Mouse (Mus musculus): ENCODE measurements at regions not wholly inside any gene's neighbourhood (a gene's known extent, or its start where the extent isn't known, plus 50 kb on each side); places are given as distances from the start of the nearest gene placed in this dataset.

- TF ChIP-seq FLI1 (IDR thresholded peaks at IDR 0.05; ENCODE audit: low read length) (no peak), GATA1 (IDR thresholded peaks at IDR 0.05; ENCODE audit: borderline replicate concordance, low read length) (no peak)
- Histone ChIP-seq H3K4me1 (no peaks in the 10 kb centered on the region), H3K27me3 (replicated peaks) (no peaks in the 10 kb centered on the region), H3K4me3 (replicated peaks) (no peak overlapping the region), H3K9me3 (peaks cover 14% of the 10 kb centered on the region), H3K36me3 (replicated peaks; ENCODE audit: low read length) (no peaks in the 10 kb centered on the region)
These were observed 877.4 kb downstream of the Epha4 start for GRCm38 (mm10) chr1:76637268-76638009.

DNA sequence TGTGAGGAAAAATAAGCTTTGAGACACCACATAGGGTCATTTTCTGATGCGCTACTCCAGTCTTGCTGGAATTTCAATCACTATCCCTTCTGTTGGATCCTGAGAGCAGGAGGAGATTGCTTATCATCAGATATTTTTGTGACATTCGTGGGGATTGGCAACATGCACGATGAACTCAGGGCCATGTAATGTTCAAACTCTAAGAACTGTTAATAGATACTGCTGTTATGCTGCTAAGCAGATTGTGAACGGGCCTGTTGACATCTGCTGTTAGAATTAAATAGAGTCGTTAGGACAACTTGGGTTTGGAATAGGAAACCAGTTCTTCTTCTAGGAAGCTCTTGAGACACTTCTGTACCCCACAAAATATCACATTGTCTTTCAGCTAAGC, 876.9 kb downstream of the Epha4 start:
- TF ChIP-seq GATA1 (IDR thresholded peaks at IDR 0.05; ENCODE audit: borderline replicate concordance, low read length) (no peak), FLI1 (IDR thresholded peaks at IDR 0.05; ENCODE audit: low read length) (no peak)
- Histone ChIP-seq H3K9me3 (peaks cover 19% of the 10 kb centered on the region), H3K4me1 (no peaks in the 10 kb centered on the region), H3K27me3 (replicated peaks) (no peaks in the 10 kb centered on the region), H3K4me3 (replicated peaks) (no peak overlapping the region), H3K36me3 (replicated peaks; ENCODE audit: low read length) (no peaks in the 10 kb centered on the region)

- H3K4me3 ChIP-seq (replicated peaks): no peak overlapping the region
- H3K27me3 ChIP-seq (replicated peaks): no peaks in the 10 kb centered on the region
- no peaks in the 10 kb centered on the region for H3K4me1 ChIP-seq
- TF ChIP-seq FLI1 (IDR thresholded peaks at IDR 0.05; ENCODE audit: low read length): no peak
- no peak for TF ChIP-seq GATA1 (IDR thresholded peaks at IDR 0.05; ENCODE audit: borderline replicate concordance, low read length)
- H3K9me3 ChIP-seq: peaks cover 16% of the 10 kb centered on the region
- H3K36me3 ChIP-seq (replicated peaks; ENCODE audit: low read length): no peaks in the 10 kb centered on the region
These were observed 873.6 kb downstream of the Epha4 start for GRCm38 (mm10) chr1:76641181-76641711.

DNA sequence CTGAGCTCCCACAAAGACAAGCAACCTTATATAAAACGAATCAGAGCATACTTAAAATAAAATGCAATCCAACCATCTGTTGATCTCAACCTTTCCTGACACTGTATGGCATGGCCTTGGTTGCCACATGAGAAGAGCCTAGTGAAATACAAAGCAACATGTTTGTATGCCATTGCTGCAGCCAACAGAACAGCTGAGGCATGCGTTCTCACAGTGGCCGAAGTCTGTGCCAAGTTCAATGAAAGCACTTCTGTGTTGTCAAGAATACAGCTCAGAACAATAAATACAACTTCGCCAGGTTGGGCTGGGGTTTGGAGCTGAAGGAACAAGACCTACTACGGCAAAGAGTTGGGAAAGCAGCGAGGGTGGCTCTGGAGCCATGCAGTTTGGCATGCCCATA, 872.2 kb downstream of the Epha4 start:
- no peaks in the 10 kb centered on the region for H3K36me3 ChIP-seq (replicated peaks; ENCODE audit: low read length)
- no peaks in the 10 kb centered on the region for H3K4me1 ChIP-seq
- no peak overlapping the region for H3K4me3 ChIP-seq (replicated peaks)
- no peak for TF ChIP-seq FLI1 (IDR thresholded peaks at IDR 0.05; ENCODE audit: low read length)
- H3K27me3 ChIP-seq (replicated peaks): no peaks in the 10 kb centered on the region
- peaks cover 11% of the 10 kb centered on the region; the same call in 1 of the 2 replicates for H3K9me3 ChIP-seq

- Histone ChIP-seq H3K36me3 (replicated peaks; ENCODE audit: low read length) (no peaks in the 10 kb centered on the region), H3K4me1 (no peaks in the 10 kb centered on the region), H3K27me3 (replicated peaks) (no peaks in the 10 kb centered on the region), H3K4me3 (replicated peaks) (no peak overlapping the region), H3K9me3 (0 out of 2 replicates have a peak, but pooled peaks cover 5% of the 10 kb centered on the region)
- TF ChIP-seq GATA1 (IDR thresholded peaks at IDR 0.05; ENCODE audit: borderline replicate concordance, low read length) (no peak), FLI1 (IDR thresholded peaks at IDR 0.05; ENCODE audit: low read length) (no peak)
These were observed 870.0 kb downstream of the Epha4 start for GRCm38 (mm10) chr1:76644895-76645294.

GRCm38 (mm10) chr1:76654826-76655225, 860.1 kb downstream of the Epha4 start:
- Histone ChIP-seq H3K27me3 (replicated peaks) (no peaks in the 10 kb centered on the region), H3K36me3 (replicated peaks; ENCODE audit: low read length) (no peaks in the 10 kb centered on the region), H3K4me1 (no peaks in the 10 kb centered on the region), H3K4me3 (replicated peaks) (no peak overlapping the region), H3K9me3 (peaks cover 5% of the 10 kb centered on the region; the same call in 1 of the 2 replicates)
- TF ChIP-seq GATA1 (IDR thresholded peaks at IDR 0.05; ENCODE audit: borderline replicate concordance, low read length): no peak
- no peak for TF ChIP-seq FLI1 (IDR thresholded peaks at IDR 0.05; ENCODE audit: low read length)

GRCm38 (mm10) chr1:76658228-76658627, 856.7 kb downstream of the Epha4 start:
- Histone ChIP-seq H3K27me3 (replicated peaks) (no peaks in the 10 kb centered on the region), H3K36me3 (replicated peaks; ENCODE audit: low read length) (no peaks in the 10 kb centered on the region), H3K4me1 (no peaks in the 10 kb centered on the region), H3K4me3 (replicated peaks) (no peak overlapping the region), H3K9me3 (peaks cover 4% of the 10 kb centered on the region; the same call in 1 of the 2 replicates)
- TF ChIP-seq GATA1 (IDR thresholded peaks at IDR 0.05; ENCODE audit: borderline replicate concordance, low read length): no peak

GRCm38 (mm10) chr1:76660146-76660545, 854.7 kb downstream of the Epha4 start:
- Histone ChIP-seq H3K36me3 (replicated peaks; ENCODE audit: low read length) (no peaks in the 10 kb centered on the region), H3K4me1 (no peaks in the 10 kb centered on the region), H3K27me3 (replicated peaks) (no peaks in the 10 kb centered on the region), H3K9me3 (peaks cover 4% of the 10 kb centered on the region; the same call in 1 of the 2 replicates), H3K4me3 (replicated peaks) (no peak overlapping the region)
- TF ChIP-seq GATA1 (IDR thresholded peaks at IDR 0.05; ENCODE audit: borderline replicate concordance, low read length) (no peak), FLI1 (IDR thresholded peaks at IDR 0.05; ENCODE audit: low read length) (no peak)

GRCm38 (mm10) chr1:76664381-76664780, 850.5 kb downstream of the Epha4 start:
- no peak overlapping the region for H3K4me3 ChIP-seq (replicated peaks)

GRCm38 (mm10) chr1:76676836-76677235, 838.1 kb downstream of the Epha4 start:
- no peak overlapping the region for H3K4me3 ChIP-seq (replicated peaks)
- H3K36me3 ChIP-seq (replicated peaks; ENCODE audit: low read length): no peaks in the 10 kb centered on the region
- H3K4me1 ChIP-seq: no peaks in the 10 kb centered on the region
- H3K27me3 ChIP-seq (replicated peaks): no peaks in the 10 kb centered on the region
- no peak for TF ChIP-seq FLI1 (IDR thresholded peaks at IDR 0.05; ENCODE audit: low read length)
- no peak for TF ChIP-seq GATA1 (IDR thresholded peaks at IDR 0.05; ENCODE audit: borderline replicate concordance, low read length)
- 0 out of 2 replicates have a peak, but pooled peaks cover 3% of the 10 kb centered on the region for H3K9me3 ChIP-seq

More at GRCm38 (mm10) chr1:76664381-76664780, 850.5 kb downstream of the Epha4 start:
- peaks cover 8% of the 10 kb centered on the region for H3K9me3 ChIP-seq
- no peaks in the 10 kb centered on the region for H3K36me3 ChIP-seq (replicated peaks; ENCODE audit: low read length)
- no peak for TF ChIP-seq GATA1 (IDR thresholded peaks at IDR 0.05; ENCODE audit: borderline replicate concordance, low read length)
- TF ChIP-seq FLI1 (IDR thresholded peaks at IDR 0.05; ENCODE audit: low read length): no peak
- H3K4me1 ChIP-seq: no peaks in the 10 kb centered on the region
- H3K27me3 ChIP-seq (replicated peaks): no peaks in the 10 kb centered on the region
